8 mouse cellular contexts compared by ENCODE assay signal in the genomic region with DNA sequence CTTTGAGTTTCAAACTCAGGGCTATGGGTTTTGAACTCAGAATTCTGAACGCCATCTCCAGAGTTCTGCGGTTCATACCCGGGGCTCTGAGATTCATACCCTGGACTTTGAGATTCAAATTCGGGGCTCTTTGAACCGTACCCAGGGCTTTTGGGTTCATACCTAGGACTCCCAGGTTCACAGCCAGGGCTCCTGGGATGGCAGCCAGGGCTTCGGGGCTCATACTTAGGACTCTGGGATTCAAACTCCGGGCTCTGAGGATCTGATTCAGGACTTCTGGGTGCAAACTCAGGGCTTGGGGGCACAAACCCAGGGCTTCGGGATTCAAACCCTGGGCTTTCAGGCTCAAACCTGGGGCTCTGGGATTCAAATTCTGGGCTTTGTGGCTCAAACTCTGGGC. TPM values are rescaled to one million over a fixed set of nuclear protein-coding genes. Genes with fewer than 3 reads are reported as not detected.
A peak's percentile ranks its signal among the peaks of the same experiment; 100 is the strongest.
DNase-seq lines count a peak whose midpoint lies in the region; ATAC-seq and TF ChIP-seq lines count a peak whose summit lies in the region.

No protein-coding gene starts in this region.

- peak; percentile 90 for DNase-seq in heart, adult 11 months
- no peak for DNase-seq in heart, postnatal 25 days (ENCODE audit: low spot score)
- no peak for DNase-seq in embryonic facial prominence, embryonic 14.5 days (ENCODE audit: low spot score)
- DNase-seq in kidney, adult 18-20 months: peak; percentile 45
- no peak for DNase-seq in urinary bladder, adult 18-20 months (ENCODE audit: low spot score in 2 of 2)
- DNase-seq in thymus, adult 2 months: no peak

- H3K4me3 ChIP-seq in embryonic facial prominence, embryonic 14.5 days (ENCODE audit: low read depth, low read length): peak overlapping the region; percentile 83
- peak overlapping the region; percentile 88 for H3K4me3 ChIP-seq in midbrain, embryonic 13.5 days (replicated peaks)
- H3K4me3 ChIP-seq in thymus, adult 2 months (ENCODE audit: control insufficient read depth, insufficient read depth, low read length): no peak overlapping the region

- H3K4me1 ChIP-seq in embryonic facial prominence, embryonic 14.5 days (ENCODE audit: control insufficient read depth, insufficient read depth, low read length): peaks cover 7% of the 10 kb centered on the region
- H3K4me1 ChIP-seq in midbrain, embryonic 13.5 days (replicated peaks): peaks cover 20% of the 10 kb centered on the region
- H3K4me1 ChIP-seq in thymus, adult 2 months (replicated peaks; ENCODE audit: control insufficient read depth, insufficient read depth, low read length): peaks cover 5% of the 10 kb centered on the region; the same call in 1 of the 2 replicates

- WGBS in embryonic facial prominence, embryonic 14.5 days: 88% methylated on average over 8 of the region's 8 CpGs
- WGBS in midbrain, embryonic 13.5 days: 92% methylated on average over 8 of the region's 8 CpGs
- 94% methylated on average over 8 of the region's 8 CpGs for WGBS in thymus, adult 2 months

- no peak for TF ChIP-seq POLR2A in thymus, adult 2 months (IDR thresholded peaks at IDR 0.05; ENCODE audit: control insufficient read depth, extremely low read depth, insufficient read depth, low read length, poor library complexity)

- H3K9me3 ChIP-seq in embryonic facial prominence, embryonic 14.5 days (ENCODE audit: control insufficient read depth, low read length): no peaks in the 10 kb centered on the region
- H3K9me3 ChIP-seq in midbrain, embryonic 13.5 days: no peaks in the 10 kb centered on the region

- H3K4me2 ChIP-seq in embryonic facial prominence, embryonic 14.5 days (ENCODE audit: low read depth, low read length): peak overlapping the region; percentile 84
- H3K4me2 ChIP-seq in midbrain, embryonic 13.5 days (replicated peaks): peak overlapping the region; percentile 90

- peaks cover 22% of the 10 kb centered on the region for H3K36me3 ChIP-seq in embryonic facial prominence, embryonic 14.5 days (ENCODE audit: control insufficient read depth, insufficient read depth, low read length)
- peaks cover 29% of the 10 kb centered on the region for H3K36me3 ChIP-seq in midbrain, embryonic 13.5 days
- no peaks in the 10 kb centered on the region for H3K36me3 ChIP-seq in thymus, adult 2 months (ENCODE audit: control insufficient read depth, insufficient read depth, low read length)

- peak overlapping the region; percentile 91 for H3K9ac ChIP-seq in embryonic facial prominence, embryonic 14.5 days (ENCODE audit: low read depth, low read length)
- H3K9ac ChIP-seq in midbrain, embryonic 13.5 days (replicated peaks): peak overlapping the region; percentile 96

- TF ChIP-seq CTCF in thymus, adult 2 months (IDR thresholded peaks at IDR 0.05; ENCODE audit: borderline replicate concordance, control insufficient read depth, extremely low read depth, insufficient read depth, low read length, poor library complexity): no peak

- no peak overlapping the region for H3K27ac ChIP-seq in embryonic facial prominence, embryonic 14.5 days (replicated peaks; ENCODE audit: low read depth, low read length)
- H3K27ac ChIP-seq in midbrain, embryonic 13.5 days: no peak overlapping the region
- no peak overlapping the region for H3K27ac ChIP-seq in thymus, adult 2 months (ENCODE audit: control insufficient read depth, insufficient read depth, low read length)

- intact Hi-C loops in heart, postnatal 25 days (cut with DNase I): loop anchor here (5.0 kb wide), 1 partner anchor 82 kb away; the partner anchor contains the start of gene Dctpp1

- ATAC-seq in embryonic facial prominence, embryonic 14.5 days (ENCODE audit: low read depth): no peak
- no peak for ATAC-seq in midbrain, embryonic 13.5 days
- no peak for ATAC-seq in erythroid progenitor cell, adult 5-6 weeks (replicated peaks; ENCODE audit: low FRiP score, poor library complexity, severe bottlenecking)

- no peaks in the 10 kb centered on the region for H3K27me3 ChIP-seq in embryonic facial prominence, embryonic 14.5 days (replicated peaks; ENCODE audit: control insufficient read depth, insufficient read depth, low read length)
- H3K27me3 ChIP-seq in midbrain, embryonic 13.5 days: no peaks in the 10 kb centered on the region
- no peaks in the 10 kb centered on the region for H3K27me3 ChIP-seq in thymus, adult 2 months (ENCODE audit: control insufficient read depth, insufficient read depth, low read length)

RNA-seq across cellular contexts. Expression of gene Zfp768, which starts 1.0 kb away (rescaled TPM):
- total RNA-seq in heart, postnatal 25 days (2021): 10 to 100 TPM; 35.4 to 41.3 TPM
- polyA plus RNA-seq in embryonic facial prominence, embryonic 14.5 days (2014; fragmentation: Nextera tagmentation; extraction: Ambion mirVana): 5.2 and 5.9 TPM in 2 replicates
- polyA plus RNA-seq in midbrain, embryonic 13.5 days (2015; fragmentation: Nextera tagmentation; extraction: Ambion mirVana): 15.6 and 20.1 TPM in 2 replicates
- 8.6 and 11.1 TPM in 2 replicates for polyA plus RNA-seq in thymus, adult 2 months (2012; rRNA removed)
- 0.72 TPM in 1 of 2 replicates, not detected in the other for total RNA-seq in erythroid progenitor cell, adult 5-6 weeks (2015; ENCODE audit: low replicate concordance)
- 0.39 and 1.3 TPM in 2 replicates for total RNA-seq in erythroid progenitor cell, adult 5-6 weeks (2017; ENCODE audit: low replicate concordance)

RNA-seq across cellular contexts. Expression of gene Zfp747, which starts 31.5 kb away (rescaled TPM):
- 1 to 10 TPM; 3.4 to 4.7 TPM for total RNA-seq in heart, postnatal 25 days (2021)
- 4.9 and 7.3 TPM in 2 replicates for polyA plus RNA-seq in embryonic facial prominence, embryonic 14.5 days (2014; fragmentation: Nextera tagmentation; extraction: Ambion mirVana)
- polyA plus RNA-seq in midbrain, embryonic 13.5 days (2015; fragmentation: Nextera tagmentation; extraction: Ambion mirVana): 8.4 and 9.3 TPM in 2 replicates
- polyA plus RNA-seq in thymus, adult 2 months (2012; rRNA removed): 14.4 and 15.2 TPM in 2 replicates
- total RNA-seq in erythroid progenitor cell, adult 5-6 weeks (2015; ENCODE audit: low replicate concordance): 0.42 TPM in 1 of 2 replicates, not detected in the other
- 2.4 TPM in 1 of 2 replicates, not detected in the other for total RNA-seq in erythroid progenitor cell, adult 5-6 weeks (2017; ENCODE audit: low replicate concordance)

RNA-seq across cellular contexts. Expression of gene 9130019O22Rik, which starts 42.6 kb away (rescaled TPM):
- total RNA-seq in heart, postnatal 25 days (2021): 1 to 10 TPM; 2.2 to 2.3 TPM
- 5.7 and 5.9 TPM in 2 replicates for polyA plus RNA-seq in embryonic facial prominence, embryonic 14.5 days (2014; fragmentation: Nextera tagmentation; extraction: Ambion mirVana)
- 5.7 and 6.2 TPM in 2 replicates for polyA plus RNA-seq in midbrain, embryonic 13.5 days (2015; fragmentation: Nextera tagmentation; extraction: Ambion mirVana)
- polyA plus RNA-seq in thymus, adult 2 months (2012; rRNA removed): 5.9 and 6.4 TPM in 2 replicates
- 1.1 TPM in 1 of 2 replicates, not detected in the other for total RNA-seq in erythroid progenitor cell, adult 5-6 weeks (2015; ENCODE audit: low replicate concordance)
- 0.26 TPM in 1 of 2 replicates, not detected in the other for total RNA-seq in erythroid progenitor cell, adult 5-6 weeks (2017; ENCODE audit: low replicate concordance)

RNA-seq across cellular contexts. Expression of gene Itgal, which starts 48.3 kb away (rescaled TPM):
- total RNA-seq in heart, postnatal 25 days (2021): 1 to 10 TPM; 1.2 to 2.0 TPM
- 1.2 and 1.7 TPM in 2 replicates for polyA plus RNA-seq in embryonic facial prominence, embryonic 14.5 days (2014; fragmentation: Nextera tagmentation; extraction: Ambion mirVana)
- polyA plus RNA-seq in midbrain, embryonic 13.5 days (2015; fragmentation: Nextera tagmentation; extraction: Ambion mirVana): 0.30 TPM in 2 replicates
- 353 and 356 TPM in 2 replicates for polyA plus RNA-seq in thymus, adult 2 months (2012; rRNA removed)
- total RNA-seq in erythroid progenitor cell, adult 5-6 weeks (2015; ENCODE audit: low replicate concordance): 14.3 and 18.7 TPM in 2 replicates
- 2.1 and 3.9 TPM in 2 replicates for total RNA-seq in erythroid progenitor cell, adult 5-6 weeks (2017; ENCODE audit: low replicate concordance)

RNA-seq across cellular contexts. Expression of gene E430018J23Rik, which starts 49.1 kb away (rescaled TPM):
- 1 to 10 TPM; 4.4 to 5.3 TPM for total RNA-seq in heart, postnatal 25 days (2021)
- 5.6 and 6.7 TPM in 2 replicates for polyA plus RNA-seq in embryonic facial prominence, embryonic 14.5 days (2014; fragmentation: Nextera tagmentation; extraction: Ambion mirVana)
- 5.9 and 8.4 TPM in 2 replicates for polyA plus RNA-seq in midbrain, embryonic 13.5 days (2015; fragmentation: Nextera tagmentation; extraction: Ambion mirVana)
- polyA plus RNA-seq in thymus, adult 2 months (2012; rRNA removed): 8.4 and 10.2 TPM in 2 replicates
- not detected in 2 replicates for total RNA-seq in erythroid progenitor cell, adult 5-6 weeks (2015; ENCODE audit: low replicate concordance)
- total RNA-seq in erythroid progenitor cell, adult 5-6 weeks (2017; ENCODE audit: low replicate concordance): not detected in 2 replicates

Comparison
In these comparisons a context has a peak if more than half of its experiments do, and no peak if none do; other contexts are left out.
1. DNase-seq: peak in heart, adult 11 months (single experiment) and kidney, adult 18-20 months (single experiment); none in heart, postnatal 25 days (single experiment), embryonic facial prominence, embryonic 14.5 days (single experiment), urinary bladder, adult 18-20 months (0 of 2) and thymus, adult 2 months (single experiment).